Comparison of ENCODE assay signal across 8 mouse cellular contexts in the genomic region with DNA sequence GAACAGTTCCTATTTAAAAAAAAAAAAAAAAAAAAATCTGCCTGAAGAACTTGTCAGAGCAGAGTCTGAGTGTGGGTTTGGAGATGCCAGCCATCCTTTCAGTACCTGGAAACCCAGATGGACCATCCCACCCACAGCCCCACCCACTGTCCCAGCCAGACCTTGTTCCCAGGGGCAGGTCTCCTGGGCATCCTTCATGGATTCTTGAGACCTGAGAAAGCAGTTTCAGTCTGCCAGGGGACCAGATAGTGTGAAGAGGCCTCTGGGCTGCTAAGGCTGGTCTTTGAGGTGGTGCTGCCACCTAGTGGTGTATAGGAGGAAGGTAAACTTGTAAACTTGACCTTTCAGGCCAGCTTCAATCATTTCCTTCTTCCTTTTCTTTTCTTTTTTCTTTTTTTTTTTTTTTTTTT. TPM values are rescaled to one million over a fixed set of nuclear protein-coding genes. Genes with fewer than 3 reads are reported as not detected.
DNase-seq lines count a peak whose midpoint lies in the region; ATAC-seq and TF ChIP-seq lines count a peak whose summit lies in the region.

No protein-coding gene starts in this region.

- no peak overlapping the region for H3K4me3 ChIP-seq in G1E (ENCODE audit: low read depth, low read length)
- no peak overlapping the region for H3K4me3 ChIP-seq in gastrocnemius, adult 2 months

- peaks cover 20% of the 10 kb centered on the region for H3K4me1 ChIP-seq in G1E (ENCODE audit: insufficient read depth, low read depth, low read length)

- no peak; the same call in 1 of the 2 replicates for ATAC-seq in G1E (ENCODE audit: extremely low read depth, insufficient number of reproducible peaks, low FRiP score, poor library complexity, severe bottlenecking)
- peak; percentile 52 for ATAC-seq in monocyte, adult 5-6 weeks (replicated peaks; ENCODE audit: insufficient number of reproducible peaks, low FRiP score, low TSS enrichment, poor library complexity, severe bottlenecking)

- H3K27ac ChIP-seq in gastrocnemius, adult 2 months = peak overlapping the region; percentile 12; the same call in 1 of the 2 replicates

- no peaks in the 10 kb centered on the region for H3K9me3 ChIP-seq in G1E (replicated peaks)

- intact Hi-C loops in gastrocnemius, adult 2 months (cut with DNase I) = loop anchor here (1.0 to 2.0 kb wide), 2 partner anchors 52 to 103 kb away; no protein-coding TSS in a partner anchor

- H3K27me3 ChIP-seq in G1E (ENCODE audit: insufficient read depth, low read length) = peaks cover 16% of the 10 kb centered on the region

- H3K36me3 ChIP-seq in G1E (replicated peaks) = peaks cover 9% of the 10 kb centered on the region

- peak; percentile 66 for TF ChIP-seq CTCF in G1E (IDR thresholded peaks at IDR 0.05; ENCODE audit: low read depth, low read length)
- TF ChIP-seq CTCF in gastrocnemius, adult 2 months (IDR thresholded peaks at IDR 0.05) = peak; percentile 81

- DNase-seq in layer of hippocampus, postnatal 10 days (ENCODE audit: low spot score in 2 of 2) = peak; percentile 50 to 68
- no peak for DNase-seq in layer of hippocampus, postnatal 36 days
- DNase-seq in G1E (ENCODE audit: low spot score) = peak; percentile 40
- DNase-seq in cerebellum, adult 9-11 months = peak; percentile 73
- peak; percentile 70 for DNase-seq in gastrocnemius, adult 2 months
- peak; percentile 70 to 73 for DNase-seq in kidney, postnatal 25 days
- DNase-seq in ovary, postnatal 10 days (ENCODE audit: low spot score) = no peak

RNA-seq across cellular contexts. Expression of a gene that starts 3.8 kb away (rescaled TPM):
- total RNA-seq in layer of hippocampus, postnatal 10 days (2021) = 100 to 1,000 TPM; 141 to 147 TPM
- total RNA-seq in layer of hippocampus, postnatal 36 days (2021) = 100 to 1,000 TPM; 195 to 208 TPM
- total RNA-seq in G1E (2014; fragmentation: Nextera tagmentation) (141 and 149 TPM in 2 replicates), G1E (2017) (225 and 341 TPM in 2 replicates)
- 335 and 342 TPM in 2 replicates for polyA plus RNA-seq in G1E (2012)
- 10 to 100 TPM; 56.6 to 61.2 TPM for total RNA-seq in gastrocnemius, adult 2 months (2021)
- 270 to 475 TPM (median 366 TPM) in 3 replicates for total RNA-seq in monocyte, adult 5-6 weeks (2017)

RNA-seq across cellular contexts. Expression of a gene that starts 26.8 kb away (rescaled TPM):
- total RNA-seq in layer of hippocampus, postnatal 10 days (2021) = 10 to 100 TPM; 76.3 to 89.4 TPM
- 10 to 100 TPM; 65.2 to 66.9 TPM for total RNA-seq in layer of hippocampus, postnatal 36 days (2021)
- total RNA-seq in G1E (2014; fragmentation: Nextera tagmentation) = 3.0 and 5.9 TPM in 2 replicates
- total RNA-seq in G1E (2017) = 2.3 and 3.4 TPM in 2 replicates
- 0.95 and 1.1 TPM in 2 replicates for polyA plus RNA-seq in G1E (2012)
- under 1 TPM; 0.45 to 0.64 TPM for total RNA-seq in gastrocnemius, adult 2 months (2021)
- total RNA-seq in monocyte, adult 5-6 weeks (2017) = 2.4 to 21.5 TPM (median 12.0 TPM) in 3 replicates

RNA-seq across cellular contexts. Expression of a gene that starts 40.8 kb away (rescaled TPM):
- 10 to 100 TPM; 49.0 to 66.1 TPM for total RNA-seq in layer of hippocampus, postnatal 10 days (2021)
- 10 to 100 TPM; 53.4 to 59.5 TPM for total RNA-seq in layer of hippocampus, postnatal 36 days (2021)
- total RNA-seq in G1E (2014; fragmentation: Nextera tagmentation) (1.9 and 2.3 TPM in 2 replicates), G1E (2017) (5.8 and 8.9 TPM in 2 replicates)
- polyA plus RNA-seq in G1E (2012) = 0.30 and 0.32 TPM in 2 replicates
- total RNA-seq in gastrocnemius, adult 2 months (2021) = 1 to 10 TPM; 3.3 to 3.9 TPM
- total RNA-seq in monocyte, adult 5-6 weeks (2017) = 23.7 to 30.6 TPM (median 27.0 TPM) in 3 replicates

Comparison
In these comparisons a context has a peak if more than half of its experiments do, and no peak if none do; other contexts are left out.
1. DNase-seq: peak in layer of hippocampus, postnatal 10 days (2 of 2), G1E (single experiment), cerebellum, adult 9-11 months (single experiment), gastrocnemius, adult 2 months (single experiment) and kidney, postnatal 25 days (2 of 2); none in layer of hippocampus, postnatal 36 days (0 of 2) and ovary, postnatal 10 days (single experiment).